Mouse (Mus musculus): Measurements from ENCODE around the gene Tnni2. TPM values are rescaled to one million over a fixed set of nuclear protein-coding genes. Genes with fewer than 3 reads are reported as not detected.
A peak's percentile ranks its signal among the peaks of the same experiment; 100 is the strongest.

The Tnni2 gene
- total and polyA plus RNA-seq, 2 experiments from 2014 or later, result 0.46 TPM; not detected in 1

DNA sequence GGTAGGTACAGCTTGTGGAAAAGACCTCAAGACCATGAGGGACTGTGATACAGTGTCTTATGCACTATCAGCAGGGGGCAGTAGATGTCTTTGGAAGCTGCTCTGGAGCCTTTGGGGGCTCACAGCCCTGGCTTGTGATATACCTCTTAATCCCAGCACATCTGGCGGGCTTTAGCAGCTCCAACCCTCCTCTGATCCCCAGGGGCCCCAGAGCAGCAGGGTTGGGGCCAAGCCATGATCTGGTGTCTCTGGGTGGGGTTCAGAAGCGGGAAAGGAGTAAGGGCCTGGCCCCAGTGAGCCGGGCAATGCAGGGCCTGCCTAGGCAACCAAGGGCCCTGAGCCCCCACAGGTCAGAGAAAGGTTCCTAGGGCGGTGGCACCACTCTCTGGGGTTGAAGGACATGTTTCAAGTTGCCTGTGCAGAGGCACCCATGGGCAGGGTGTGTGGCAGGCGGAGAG is 922 bp upstream of the Tnni2 start:
- no peaks in the 10 kb centered on the region for H3K27me3 ChIP-seq (ENCODE audit: insufficient read depth, low read length)
- WGBS, result 60% methylated on average over 5 of the region's 5 CpGs
- ATAC-seq (ENCODE audit: low FRiP score), result no peak
- peak; percentile 76 for DNase-seq (ENCODE audit: low spot score)
- no peak overlapping the region for H3K4me3 ChIP-seq (ENCODE audit: low read depth, low read length)
- peak; percentile 75 for TF ChIP-seq CTCF (IDR thresholded peaks at IDR 0.05)
- no peaks in the 10 kb centered on the region for H3K36me3 ChIP-seq (ENCODE audit: insufficient read depth, low read length)
- H3K9ac ChIP-seq (replicated peaks; ENCODE audit: low read length, poor library complexity, severe bottlenecking), result no peak overlapping the region
- H3K4me1 ChIP-seq (ENCODE audit: insufficient read depth, low read length), result no peaks in the 10 kb centered on the region
- H3K9me3 ChIP-seq (ENCODE audit: low read length), result no peaks in the 10 kb centered on the region
- no peak overlapping the region for H3K4me2 ChIP-seq (ENCODE audit: low read depth, low read length, poor library complexity, severe bottlenecking)
- no peak overlapping the region for H3K27ac ChIP-seq (ENCODE audit: low read depth, low read length)

DNA sequence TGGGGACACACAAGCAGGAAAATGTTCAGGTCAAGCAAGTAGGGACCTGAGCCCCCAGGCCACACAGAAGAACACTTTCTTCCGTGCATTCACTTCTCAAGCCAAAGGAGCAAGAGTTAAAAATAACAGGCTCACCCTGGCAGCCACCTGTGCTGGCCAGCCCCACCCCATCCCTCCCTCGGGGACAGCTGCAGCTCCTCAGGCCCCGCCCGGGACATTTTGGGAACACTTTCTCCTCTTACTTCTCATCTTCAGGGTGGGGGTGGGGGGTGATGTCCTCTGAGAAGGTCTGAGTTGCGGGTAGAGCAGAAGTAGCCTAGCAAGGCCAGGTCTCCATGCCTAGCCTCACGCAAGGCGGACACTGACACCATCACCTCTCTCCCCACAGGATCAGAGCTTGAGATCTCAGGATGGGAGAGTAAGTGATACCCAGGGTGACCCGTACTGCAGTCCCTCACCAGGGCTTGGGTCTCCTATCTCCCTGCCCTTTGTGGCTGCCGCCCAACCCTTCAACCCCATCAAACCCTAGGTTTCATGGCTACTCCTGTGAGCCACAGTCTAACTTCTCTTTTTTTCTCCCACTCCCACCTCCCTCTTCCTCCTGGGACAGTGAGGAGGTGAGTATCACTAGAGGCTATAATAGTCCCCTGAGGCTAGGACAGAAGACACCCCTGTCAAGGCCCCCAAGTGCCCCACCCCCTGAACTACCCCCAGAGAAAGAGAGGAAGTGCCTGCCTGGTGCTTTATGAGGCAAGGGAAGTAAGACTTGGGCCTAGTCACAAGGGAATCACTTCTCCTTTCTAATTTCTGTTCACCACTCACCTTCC is 686 bp downstream of the Tnni2 start:
- H3K27ac ChIP-seq (ENCODE audit: low read depth, low read length), result no peak overlapping the region
- DNase-seq (ENCODE audit: low spot score) (no peak), ATAC-seq (ENCODE audit: low FRiP score) (no peak)
- no peaks in the 10 kb centered on the region for H3K9me3 ChIP-seq (ENCODE audit: low read length)
- no peak overlapping the region for H3K4me2 ChIP-seq (ENCODE audit: low read depth, low read length, poor library complexity, severe bottlenecking)
- WGBS, result 81% methylated on average over 9 of the region's 9 CpGs
- no peak for TF ChIP-seq CTCF (IDR thresholded peaks at IDR 0.05)
- H3K4me1 ChIP-seq (ENCODE audit: insufficient read depth, low read length), result no peaks in the 10 kb centered on the region
- H3K36me3 ChIP-seq (ENCODE audit: insufficient read depth, low read length), result no peaks in the 10 kb centered on the region
- H3K4me3 ChIP-seq (ENCODE audit: low read depth, low read length), result no peak overlapping the region
- H3K27me3 ChIP-seq (ENCODE audit: insufficient read depth, low read length), result no peaks in the 10 kb centered on the region
- no peak overlapping the region for H3K9ac ChIP-seq (replicated peaks; ENCODE audit: low read length, poor library complexity, severe bottlenecking)

DNA sequence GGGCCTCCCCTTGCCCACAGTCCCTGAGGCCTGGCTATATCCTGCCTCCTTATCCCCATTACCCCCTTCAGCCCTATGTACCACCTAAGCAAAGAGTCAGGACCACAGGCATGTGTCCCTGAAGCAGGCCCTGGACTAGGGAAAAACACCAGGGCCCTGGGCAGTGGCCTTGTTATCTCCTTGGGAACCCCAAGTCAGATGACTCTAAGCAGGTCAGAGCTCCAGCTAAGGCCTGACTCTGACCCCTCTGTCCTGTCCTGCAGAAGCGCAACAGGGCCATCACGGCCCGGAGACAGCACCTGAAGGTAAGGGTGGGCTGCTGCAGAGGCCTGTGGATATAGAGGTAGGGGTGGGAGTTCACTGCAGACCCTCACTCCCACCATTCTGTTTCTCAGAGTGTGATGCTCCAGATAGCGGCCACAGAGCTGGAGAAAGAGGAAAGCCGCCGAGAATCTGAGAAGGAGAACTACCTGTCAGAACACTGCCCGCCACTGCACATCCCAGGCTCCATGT is 1.4 kb downstream of the Tnni2 start:
- Histone ChIP-seq H3K4me1 (ENCODE audit: insufficient read depth, low read length) (no peaks in the 10 kb centered on the region), H3K36me3 (ENCODE audit: insufficient read depth, low read length) (no peaks in the 10 kb centered on the region), H3K9me3 (ENCODE audit: low read length) (no peaks in the 10 kb centered on the region), H3K27ac (ENCODE audit: low read depth, low read length) (no peak overlapping the region), H3K27me3 (ENCODE audit: insufficient read depth, low read length) (no peaks in the 10 kb centered on the region), H3K9ac (replicated peaks; ENCODE audit: low read length, poor library complexity, severe bottlenecking) (no peak overlapping the region), H3K4me3 (ENCODE audit: low read depth, low read length) (no peak overlapping the region), H3K4me2 (ENCODE audit: low read depth, low read length, poor library complexity, severe bottlenecking) (no peak overlapping the region)
- no peak for TF ChIP-seq CTCF (IDR thresholded peaks at IDR 0.05)
- no peak for DNase-seq (ENCODE audit: low spot score)
- no peak for ATAC-seq (ENCODE audit: low FRiP score)
- 96% methylated on average over 7 of the region's 7 CpGs for WGBS

DNA sequence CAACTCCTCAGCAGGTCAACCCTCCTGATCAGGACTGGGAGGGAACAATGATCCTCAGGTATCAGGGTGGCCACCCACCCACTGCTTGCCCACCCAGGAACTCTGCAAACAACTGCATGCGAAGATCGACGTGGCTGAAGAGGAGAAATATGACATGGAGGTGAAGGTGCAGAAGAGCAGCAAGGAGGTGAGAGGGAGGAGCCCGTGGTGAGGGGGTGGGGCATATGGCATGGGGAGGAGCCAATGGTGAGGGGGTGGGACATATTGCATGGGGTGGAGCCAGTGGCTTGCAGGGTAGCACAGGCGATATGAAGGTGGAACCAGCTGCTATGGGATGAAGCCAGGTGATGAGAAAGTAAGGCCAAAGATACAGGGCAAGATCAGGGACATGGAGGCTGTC is 1.9 kb downstream of the Tnni2 start:
- H3K9ac ChIP-seq (replicated peaks; ENCODE audit: low read length, poor library complexity, severe bottlenecking), result no peak overlapping the region

DNA sequence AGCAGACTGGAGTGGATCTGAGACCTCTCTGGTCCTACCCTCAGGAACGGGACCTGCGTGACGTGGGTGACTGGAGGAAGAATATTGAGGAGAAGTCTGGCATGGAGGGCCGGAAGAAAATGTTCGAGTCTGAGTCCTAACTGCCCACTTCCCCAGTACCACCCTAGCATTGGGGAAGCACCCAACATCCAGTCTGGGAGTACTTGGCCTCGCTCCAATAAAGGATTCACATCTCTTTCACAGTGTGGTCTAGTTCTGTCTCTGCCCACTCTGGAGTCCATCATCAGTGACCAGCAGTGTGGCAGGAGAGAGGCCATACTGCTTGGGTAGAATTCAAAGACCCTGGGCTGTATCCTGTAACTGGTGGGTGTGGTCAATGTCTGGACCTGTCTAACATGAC is 2.6 kb downstream of the Tnni2 start:
- no peaks in the 10 kb centered on the region for H3K27me3 ChIP-seq (ENCODE audit: insufficient read depth, low read length)
- ATAC-seq (ENCODE audit: low FRiP score) (no peak), DNase-seq (ENCODE audit: low spot score) (no peak)
- H3K4me3 ChIP-seq (ENCODE audit: low read depth, low read length), result no peak overlapping the region
- no peaks in the 10 kb centered on the region for H3K4me1 ChIP-seq (ENCODE audit: insufficient read depth, low read length)
- no peak for TF ChIP-seq CTCF (IDR thresholded peaks at IDR 0.05)
- no peak overlapping the region for H3K4me2 ChIP-seq (ENCODE audit: low read depth, low read length, poor library complexity, severe bottlenecking)
- H3K36me3 ChIP-seq (ENCODE audit: insufficient read depth, low read length), result no peaks in the 10 kb centered on the region
- 98% methylated on average over 6 of the region's 6 CpGs for WGBS
- no peaks in the 10 kb centered on the region for H3K9me3 ChIP-seq (ENCODE audit: low read length)
- H3K9ac ChIP-seq (replicated peaks; ENCODE audit: low read length, poor library complexity, severe bottlenecking), result no peak overlapping the region
- H3K27ac ChIP-seq (ENCODE audit: low read depth, low read length), result no peak overlapping the region

More for the DNA sequence above, 1.9 kb downstream of the Tnni2 start:
- DNase-seq (ENCODE audit: low spot score), result no peak
- no peaks in the 10 kb centered on the region for H3K4me1 ChIP-seq (ENCODE audit: insufficient read depth, low read length)
- 85% methylated on average over 5 of the region's 5 CpGs for WGBS
- H3K27ac ChIP-seq (ENCODE audit: low read depth, low read length), result no peak overlapping the region
- no peak overlapping the region for H3K4me3 ChIP-seq (ENCODE audit: low read depth, low read length)
- no peaks in the 10 kb centered on the region for H3K36me3 ChIP-seq (ENCODE audit: insufficient read depth, low read length)
- no peaks in the 10 kb centered on the region for H3K9me3 ChIP-seq (ENCODE audit: low read length)
- no peak overlapping the region for H3K4me2 ChIP-seq (ENCODE audit: low read depth, low read length, poor library complexity, severe bottlenecking)
- H3K27me3 ChIP-seq (ENCODE audit: insufficient read depth, low read length), result no peaks in the 10 kb centered on the region
- TF ChIP-seq CTCF (IDR thresholded peaks at IDR 0.05), result no peak
- ATAC-seq (ENCODE audit: low FRiP score), result no peak

DNA sequence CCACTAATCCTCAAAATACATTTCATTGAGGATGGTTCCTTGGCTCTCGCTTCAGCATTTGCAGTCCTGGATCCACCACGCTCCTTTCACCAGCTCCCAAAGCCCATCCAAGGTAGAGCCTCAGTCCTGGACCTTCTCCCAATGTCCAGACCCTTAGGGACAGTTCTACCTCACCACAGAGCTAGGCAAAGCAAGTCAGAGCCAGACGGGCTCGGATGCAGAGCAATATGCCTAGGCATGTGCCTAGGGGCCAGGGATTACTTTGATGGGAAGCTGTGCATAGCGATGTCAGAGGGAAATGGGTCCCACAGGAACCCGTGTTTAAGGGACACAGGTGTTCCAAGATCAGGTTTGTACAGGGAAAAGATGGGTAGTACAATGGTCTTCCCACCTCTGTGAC is 3.7 kb downstream of the Tnni2 start:
- Histone ChIP-seq H3K4me1 (ENCODE audit: insufficient read depth, low read length) (no peaks in the 10 kb centered on the region), H3K4me3 (ENCODE audit: low read depth, low read length) (no peak overlapping the region), H3K27me3 (ENCODE audit: insufficient read depth, low read length) (no peaks in the 10 kb centered on the region), H3K27ac (ENCODE audit: low read depth, low read length) (no peak overlapping the region), H3K9me3 (ENCODE audit: low read length) (no peaks in the 10 kb centered on the region), H3K4me2 (ENCODE audit: low read depth, low read length, poor library complexity, severe bottlenecking) (no peak overlapping the region), H3K36me3 (ENCODE audit: insufficient read depth, low read length) (no peaks in the 10 kb centered on the region), H3K9ac (replicated peaks; ENCODE audit: low read length, poor library complexity, severe bottlenecking) (no peak overlapping the region)
- 89% methylated on average over 6 of the region's 6 CpGs for WGBS
- TF ChIP-seq CTCF (IDR thresholded peaks at IDR 0.05), result no peak
- ATAC-seq (ENCODE audit: low FRiP score) (no peak), DNase-seq (ENCODE audit: low spot score) (no peak)
